Mouse (Mus musculus) olfactory bulb, adult 2 months (tissue): ENCODE data around the gene Mecr.

Experiments used
- CTCF ChIP-seq: fragments of 200-500 bp; IDR thresholded peaks from 2 replicates; pipeline ENCODE4 v1.5.1; 2012; ENCODE audit warnings: low read depth, mild to moderate bottlenecking, low read length, moderate library complexity; ENCODE audit not compliant: insufficient read depth
- POLR2A ChIP-seq: fragments of 200-500 bp; IDR thresholded peaks from 2 replicates; pipeline ENCODE4 v1.6.1; 2012; ENCODE audit warnings: mild to moderate bottlenecking, low read depth, low read length, moderate library complexity; ENCODE audit not compliant: insufficient read depth

- no peak for TF ChIP-seq CTCF
- TF ChIP-seq POLR2A: no peak
Observed at GRCm38 (mm10) chr4:131822583-131822982, 20.7 kb upstream of the Mecr start.
